Mouse (Mus musculus) macrophage (primary cell): ENCODE data around the gene Nsun5. TPM values are rescaled to one million over a fixed set of nuclear protein-coding genes. Genes with fewer than 3 reads are reported as not detected.
A peak's percentile ranks its signal among the peaks of the same experiment; 100 is the strongest.

Experiments used
- H3K27ac ChIP-seq: fragments of 350-480 bp; formaldehyde crosslinking; 2 replicates; pipeline ENCODE4 v1.9.0; 2021
- H3K36me3 ChIP-seq: fragments of 350-480 bp; formaldehyde crosslinking; 2 replicates; pipeline ENCODE4 v1.9.0; 2021; ENCODE audit errors: inconsistent target
- H3K4me3 ChIP-seq: fragments of 350-480 bp; formaldehyde crosslinking; 2 replicates; pipeline ENCODE4 v1.9.0; 2021; ENCODE audit errors: inconsistent target
- H3K79me2 ChIP-seq: fragments of 350-480 bp; formaldehyde crosslinking; 2 replicates; pipeline ENCODE4 v1.9.0; 2021; ENCODE audit errors: inconsistent target
- WGBS: methylation state at CpG from one replicate; pipeline ENCODE4 v1.1.7; 2026; ENCODE audit warnings: inconsistent platforms; ENCODE audit not compliant: missing documents; 5-methylcytosine and 5-hydroxymethylcytosine counted together
- polyA plus RNA-seq: library from polyadenylated mRNA; stranded (reverse); fragments of 250-400 nt; gene quantifications from 3 replicates; pipeline ENCODE4 v1.2.4, GENCODE M21; 2018; ENCODE audit warnings: inconsistent platforms
- total RNA-seq, 78 experiments: library from RNA; depleted of rRNA; stranded (reverse); fragments of 250-400 nt; gene quantifications; 1 replicate in 9 of 78; 2 replicates in 24 of 78; 3 replicates in 43 of 78; 4 replicates in 2 of 78; pipeline ENCODE4 v1.2.4; 2018; ENCODE audit warnings: inconsistent platforms in 56 of 78

Gene Nsun5
- 10 to 100 TPM in 15 of 26 experiments, 1 to 10 TPM in 11; 2.4 to 25.7 (median 11.7) TPM for total RNA-seq (2018; cell fraction: chromatin; rRNA removed)
- total RNA-seq (2018; cell fraction: cytosol; rRNA removed): 1 to 10 TPM; 1.3 to 3.8 (median 2.5) TPM
- total RNA-seq (2018; cell fraction: nucleus; rRNA removed): 10 to 100 TPM in 6 of 26 experiments, 1 to 10 TPM in 20; 1.2 to 20.5 (median 6.1) TPM
- polyA plus RNA-seq: 2.8 to 7.5 TPM (median 3.8 TPM) in 3 replicates

GRCm38 (mm10) chr5:135369787-135370654 lies at the start of gene Nsun5:
Nsun5 (plus strand) TSS chr5:135369953.
- peaks cover 11% of the 10 kb centered on the region for H3K36me3 ChIP-seq
- H3K79me2 ChIP-seq: peaks cover 7% of the 10 kb centered on the region; the same call in 1 of the 2 replicates
- peak within 1 kb of the TSS; percentile 72 for H3K4me3 ChIP-seq
- peak within 1 kb of the TSS; percentile 73 for H3K27ac ChIP-seq
- WGBS: 1% methylated on average over 64 of the region's 64 CpGs

GRCm38 (mm10) chr5:135322197-135322596 lies 47.6 kb upstream of the Nsun5 start:
- 79% methylated on average over 1 of the region's 1 CpGs for WGBS
- Histone ChIP-seq H3K79me2 (no peaks in the 10 kb centered on the region), H3K4me3 (no peak overlapping the region), H3K27ac (no peak overlapping the region), H3K36me3 (no peaks in the 10 kb centered on the region)

- H3K79me2 ChIP-seq: no peaks in the 10 kb centered on the region
- no peak overlapping the region for H3K4me3 ChIP-seq
- no peak overlapping the region for H3K27ac ChIP-seq
- 74% methylated on average over 3 of the region's 3 CpGs for WGBS
- H3K36me3 ChIP-seq: no peaks in the 10 kb centered on the region
Observed at GRCm38 (mm10) chr5:135326121-135326659, 43.6 kb upstream of the Nsun5 start.

- H3K36me3 ChIP-seq: no peaks in the 10 kb centered on the region
- no peaks in the 10 kb centered on the region for H3K79me2 ChIP-seq
- 77% methylated on average over 4 of the region's 4 CpGs for WGBS
- no peak overlapping the region for H3K27ac ChIP-seq
- H3K4me3 ChIP-seq: no peak overlapping the region
Observed at GRCm38 (mm10) chr5:135329471-135329870, 40.3 kb upstream of the Nsun5 start.

- H3K79me2 ChIP-seq: no peaks in the 10 kb centered on the region
- no peak overlapping the region for H3K4me3 ChIP-seq
- 89% methylated on average over 5 of the region's 5 CpGs for WGBS
- H3K36me3 ChIP-seq: no peaks in the 10 kb centered on the region
- no peak overlapping the region for H3K27ac ChIP-seq
Observed at GRCm38 (mm10) chr5:135330201-135330600, 39.6 kb upstream of the Nsun5 start.

GRCm38 (mm10) chr5:135331161-135331560 lies 38.6 kb upstream of the Nsun5 start:
- Histone ChIP-seq H3K36me3 (no peaks in the 10 kb centered on the region), H3K27ac (no peak overlapping the region), H3K4me3 (no peak overlapping the region), H3K79me2 (no peaks in the 10 kb centered on the region)
- 80% methylated on average over 6 of the region's 6 CpGs for WGBS

- Histone ChIP-seq H3K36me3 (no peaks in the 10 kb centered on the region), H3K27ac (no peak overlapping the region), H3K79me2 (no peaks in the 10 kb centered on the region), H3K4me3 (no peak overlapping the region)
- WGBS: 82% methylated on average over 3 of the region's 3 CpGs
Observed at GRCm38 (mm10) chr5:135337575-135337974, 32.2 kb upstream of the Nsun5 start.

- Histone ChIP-seq H3K4me3 (no peak overlapping the region), H3K36me3 (no peaks in the 10 kb centered on the region), H3K27ac (no peak overlapping the region), H3K79me2 (no peaks in the 10 kb centered on the region)
- 14% methylated on average over 7 of the region's 7 CpGs for WGBS
Observed at GRCm38 (mm10) chr5:135345989-135346388, 23.8 kb upstream of the Nsun5 start.

GRCm38 (mm10) chr5:135346430-135346829 lies 23.3 kb upstream of the Nsun5 start:
- Histone ChIP-seq H3K36me3 (no peaks in the 10 kb centered on the region), H3K79me2 (no peaks in the 10 kb centered on the region), H3K27ac (no peak overlapping the region), H3K4me3 (no peak overlapping the region)
- 0% methylated on average over 1 of the region's 1 CpGs for WGBS

GRCm38 (mm10) chr5:135347511-135348011 lies 22.2 kb upstream of the Nsun5 start:
- Histone ChIP-seq H3K4me3 (no peak overlapping the region), H3K79me2 (no peaks in the 10 kb centered on the region), H3K36me3 (no peaks in the 10 kb centered on the region), H3K27ac (no peak overlapping the region)
- 96% methylated on average over 3 of the region's 4 CpGs for WGBS

GRCm38 (mm10) chr5:135349862-135350261 lies 19.9 kb upstream of the Nsun5 start, which contains the start of gene Fkbp6:
Fkbp6 (minus strand) TSS chr5:135350044.
- Histone ChIP-seq H3K27ac (no peak within 1 kb of the TSS), H3K79me2 (no peaks in the 10 kb centered on the region), H3K4me3 (no peak within 1 kb of the TSS), H3K36me3 (no peaks in the 10 kb centered on the region)
- 91% methylated on average over 35 of the region's 35 CpGs for WGBS

GRCm38 (mm10) chr5:135351606-135352005 lies 18.1 kb upstream of the Nsun5 start:
- Histone ChIP-seq H3K79me2 (no peaks in the 10 kb centered on the region), H3K36me3 (no peaks in the 10 kb centered on the region), H3K4me3 (no peak overlapping the region), H3K27ac (no peak overlapping the region)
- 75% methylated on average over 13 of the region's 13 CpGs for WGBS

GRCm38 (mm10) chr5:135352995-135353394 lies 16.8 kb upstream of the Nsun5 start, which contains the start of gene Trim50:
Trim50 (plus strand) TSS chr5:135353295.
- Histone ChIP-seq H3K4me3 (no peak within 1 kb of the TSS), H3K27ac (no peak within 1 kb of the TSS), H3K79me2 (no peaks in the 10 kb centered on the region), H3K36me3 (no peaks in the 10 kb centered on the region)
- 83% methylated on average over 9 of the region's 9 CpGs for WGBS

GRCm38 (mm10) chr5:135353564-135353963 lies 16.2 kb upstream of the Nsun5 start:
- no peaks in the 10 kb centered on the region for H3K79me2 ChIP-seq
- H3K36me3 ChIP-seq: no peaks in the 10 kb centered on the region
- WGBS: 35% methylated on average over 20 of the region's 20 CpGs
- no peak overlapping the region for H3K27ac ChIP-seq
- H3K4me3 ChIP-seq: no peak overlapping the region

- no peak overlapping the region for H3K27ac ChIP-seq
- 27% methylated on average over 1 of the region's 1 CpGs for WGBS
- H3K79me2 ChIP-seq: no peaks in the 10 kb centered on the region
- H3K36me3 ChIP-seq: no peaks in the 10 kb centered on the region
- H3K4me3 ChIP-seq: no peak overlapping the region
Observed at GRCm38 (mm10) chr5:135356090-135356489, 13.7 kb upstream of the Nsun5 start.
